Mouse (Mus musculus): ENCODE data around the gene Tesk1. TPM values are rescaled to one million over a fixed set of nuclear protein-coding genes. Genes with fewer than 3 reads are reported as not detected.
A peak's percentile ranks its signal among the peaks of the same experiment; 100 is the strongest.

Gene Tesk1
- polyA plus RNA-seq, 1 experiment from 2014 or later, result 15.4 TPM

DNA sequence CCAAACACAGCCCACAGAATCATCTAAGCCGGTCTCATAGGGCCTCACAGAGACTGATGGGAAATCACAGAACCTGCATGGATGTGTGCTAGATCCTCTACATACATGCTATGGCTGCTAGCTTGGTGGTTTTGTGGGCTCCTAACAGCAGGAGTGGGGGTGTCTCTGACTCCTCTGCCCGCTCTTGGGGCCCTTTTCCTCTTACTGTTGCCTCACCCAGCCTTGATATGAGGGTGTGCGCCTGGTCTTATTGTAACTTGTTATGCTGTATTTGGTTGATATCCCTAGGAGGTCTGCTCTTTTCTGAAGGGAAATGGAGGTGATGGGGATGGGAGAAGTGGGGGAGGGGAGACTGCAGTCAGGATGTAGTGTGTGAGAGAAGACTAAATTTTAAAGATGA lies 47.9 kb downstream of the Tesk1 start:
- 95% methylated on average over 3 of the region's 3 CpGs for WGBS
- Histone ChIP-seq H3K9me3 (no peaks in the 10 kb centered on the region), H3K27me3 (replicated peaks) (no peaks in the 10 kb centered on the region), H3K4me1 (peaks cover 7% of the 10 kb centered on the region), H3K27ac (no peak overlapping the region), H3K9ac (no peak overlapping the region), H3K4me2 (replicated peaks) (no peak overlapping the region), H3K36me3 (no peaks in the 10 kb centered on the region), H3K4me3 (no peak overlapping the region)
- ATAC-seq (ENCODE audit: low FRiP score, low read depth), result no peak

DNA sequence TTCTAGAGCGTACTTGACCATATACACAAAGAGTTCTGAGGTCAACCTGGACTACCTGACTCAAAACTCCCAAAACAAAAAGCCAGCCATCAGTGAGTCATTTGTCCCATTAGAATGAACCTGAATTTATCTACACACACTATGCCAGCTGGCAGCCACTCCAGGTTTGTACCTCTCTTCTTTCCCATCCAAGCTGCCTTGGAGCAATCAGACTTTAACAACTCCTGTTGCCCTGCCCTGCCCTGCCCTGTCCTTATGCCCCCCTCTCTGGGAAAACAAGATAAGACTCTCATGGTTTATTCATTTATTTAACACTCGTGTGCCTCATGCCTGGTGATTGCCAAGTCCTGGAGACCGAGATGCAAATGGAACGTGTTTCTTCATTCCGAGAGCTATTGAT lies 49.1 kb downstream of the Tesk1 start:
- 90% methylated on average over 5 of the region's 5 CpGs for WGBS
- no peak overlapping the region for H3K4me3 ChIP-seq
- H3K4me2 ChIP-seq (replicated peaks), result no peak overlapping the region
- no peak for ATAC-seq (ENCODE audit: low FRiP score, low read depth)
- peaks cover 12% of the 10 kb centered on the region for H3K4me1 ChIP-seq
- no peak overlapping the region for H3K27ac ChIP-seq
- H3K9me3 ChIP-seq, result no peaks in the 10 kb centered on the region
- H3K27me3 ChIP-seq (replicated peaks), result no peaks in the 10 kb centered on the region
- H3K36me3 ChIP-seq, result peaks cover 5% of the 10 kb centered on the region; the same call in 1 of the 2 replicates
- H3K9ac ChIP-seq, result no peak overlapping the region

- Histone ChIP-seq H3K9ac (no peak overlapping the region), H3K4me1 (peaks cover 14% of the 10 kb centered on the region), H3K9me3 (no peaks in the 10 kb centered on the region), H3K27ac (no peak overlapping the region; the same call in 1 of the 2 replicates), H3K4me2 (replicated peaks) (peak overlapping the region; percentile 73), H3K36me3 (peaks cover 11% of the 10 kb centered on the region; the same call in 1 of the 2 replicates), H3K4me3 (peak overlapping the region; percentile 24; the same call in 1 of the 2 replicates), H3K27me3 (replicated peaks) (no peaks in the 10 kb centered on the region)
- WGBS, result 46% methylated on average over 12 of the region's 12 CpGs
- ATAC-seq (ENCODE audit: low FRiP score, low read depth), result no peak
These were observed 50.5 kb downstream of the Tesk1 start for GRCm38 (mm10) chr4:43492101-43492820.

GRCm38 (mm10) chr4:43492821-43493185 lies 51.1 kb downstream of the Tesk1 start, which contains the start of gene Ccdc107:
Gene Ccdc107, plus strand, starts transcription at chr4:43492900.
- Histone ChIP-seq H3K9ac (peak within 1 kb of the TSS; percentile 69), H3K4me2 (replicated peaks) (peak within 1 kb of the TSS; percentile 73), H3K27me3 (replicated peaks) (no peaks in the 10 kb centered on the region), H3K27ac (peak within 1 kb of the TSS; percentile 54; the same call in 1 of the 2 replicates), H3K4me1 (peaks cover 20% of the 10 kb centered on the region), H3K9me3 (no peaks in the 10 kb centered on the region), H3K36me3 (peaks cover 11% of the 10 kb centered on the region; the same call in 1 of the 2 replicates), H3K4me3 (peak within 1 kb of the TSS; percentile 76)
- WGBS, result under 1% methylated on average over 25 of the region's 25 CpGs
- peak; percentile 96 for ATAC-seq (ENCODE audit: low FRiP score, low read depth)

DNA sequence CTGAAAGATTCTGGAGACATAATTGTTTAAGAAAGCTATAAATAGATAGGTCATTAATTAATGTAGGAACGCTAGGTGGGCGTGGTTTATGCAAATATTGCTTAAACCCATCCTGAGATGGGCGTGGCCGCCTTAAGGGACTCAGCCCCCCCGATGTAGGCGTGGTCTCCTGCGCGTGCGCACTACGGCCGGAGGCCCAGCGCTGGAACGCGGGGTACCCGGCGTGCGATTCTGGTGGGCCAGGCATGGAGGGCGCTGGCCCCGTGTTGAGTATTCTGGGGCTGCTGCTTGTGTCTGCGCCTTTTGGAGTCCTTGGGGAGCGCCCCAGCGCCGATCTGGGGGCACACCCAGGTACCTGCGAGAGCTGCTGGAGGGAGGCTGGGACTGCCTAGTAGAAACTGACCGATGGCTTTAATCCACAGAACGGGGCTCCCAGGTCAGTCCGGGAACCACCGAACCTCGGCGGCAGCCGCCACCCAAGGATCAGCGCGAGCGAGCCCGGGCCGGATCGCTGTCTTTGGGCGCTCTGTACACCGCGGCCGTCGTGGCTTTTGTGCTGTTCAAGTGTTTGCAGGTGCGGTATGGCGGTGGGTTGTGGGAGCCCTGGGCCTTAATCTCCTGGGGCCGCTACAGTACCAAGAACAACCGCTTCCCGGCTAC lies 51.6 kb downstream of the Tesk1 start:
- WGBS, result under 1% methylated on average over 47 of the region's 47 CpGs
- H3K4me1 ChIP-seq, result peaks cover 25% of the 10 kb centered on the region
- H3K9me3 ChIP-seq, result no peaks in the 10 kb centered on the region
- H3K27me3 ChIP-seq (replicated peaks), result no peaks in the 10 kb centered on the region
- ATAC-seq (ENCODE audit: low FRiP score, low read depth), result peak; percentile 91
- peak overlapping the region; percentile 69 for H3K9ac ChIP-seq
- peak overlapping the region; percentile 76 for H3K4me3 ChIP-seq
- peaks cover 11% of the 10 kb centered on the region; the same call in 1 of the 2 replicates for H3K36me3 ChIP-seq
- peak overlapping the region; percentile 54; the same call in 1 of the 2 replicates for H3K27ac ChIP-seq
- H3K4me2 ChIP-seq (replicated peaks), result peak overlapping the region; percentile 73

DNA sequence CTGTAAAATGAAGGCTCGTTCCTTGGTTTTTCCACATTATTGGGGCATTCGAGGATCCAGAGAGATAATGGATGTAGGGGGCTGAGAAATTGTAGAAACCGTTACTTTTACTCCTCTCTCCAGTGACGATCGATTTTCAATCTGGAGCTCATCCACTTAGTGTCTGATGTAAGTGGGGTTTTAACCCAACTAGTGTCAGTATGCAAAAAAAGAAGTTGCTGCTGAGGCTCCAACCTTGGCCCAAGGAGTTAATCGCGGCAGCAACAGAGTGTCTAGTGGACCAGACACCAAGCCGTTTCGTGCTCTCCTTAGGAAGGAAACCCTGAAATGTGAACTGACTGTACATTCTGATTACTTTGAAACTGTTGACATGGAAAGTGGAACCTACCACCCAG lies 52.1 kb downstream of the Tesk1 start:
- ATAC-seq (ENCODE audit: low FRiP score, low read depth), result no peak
- no peaks in the 10 kb centered on the region for H3K27me3 ChIP-seq (replicated peaks)
- H3K4me3 ChIP-seq, result peak overlapping the region; percentile 76
- 3% methylated on average over 9 of the region's 9 CpGs for WGBS
- H3K36me3 ChIP-seq, result peaks cover 11% of the 10 kb centered on the region; the same call in 1 of the 2 replicates
- no peaks in the 10 kb centered on the region for H3K9me3 ChIP-seq
- peak overlapping the region; percentile 73 for H3K4me2 ChIP-seq (replicated peaks)
- H3K27ac ChIP-seq, result peak overlapping the region; percentile 54; the same call in 1 of the 2 replicates
- H3K4me1 ChIP-seq, result peaks cover 30% of the 10 kb centered on the region
- H3K9ac ChIP-seq, result peak overlapping the region; percentile 69

DNA sequence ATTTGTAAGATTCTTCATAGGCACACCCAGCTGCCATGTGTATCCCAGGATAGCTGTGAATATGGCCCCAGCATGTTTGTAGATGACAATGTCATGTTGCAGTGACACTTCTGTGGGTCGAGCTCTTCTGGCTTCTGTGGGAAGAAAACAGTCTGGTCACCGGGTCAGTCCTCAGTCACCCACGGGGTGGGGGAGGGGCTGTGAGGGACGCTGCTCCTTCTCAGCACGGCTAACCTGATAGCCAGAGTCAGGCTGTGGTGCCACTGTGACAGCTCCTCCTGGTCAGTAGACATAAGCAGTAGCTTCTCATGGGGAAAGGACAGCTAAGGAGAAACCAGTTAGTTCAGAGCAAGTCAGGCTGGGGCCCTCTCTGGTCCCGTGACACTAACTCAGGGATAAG lies 54.8 kb downstream of the Tesk1 start:
- Histone ChIP-seq H3K4me3 (no peak overlapping the region), H3K36me3 (peaks cover 11% of the 10 kb centered on the region; the same call in 1 of the 2 replicates), H3K9ac (no peak overlapping the region), H3K27ac (no peak overlapping the region), H3K4me1 (peaks cover 36% of the 10 kb centered on the region), H3K27me3 (replicated peaks) (no peaks in the 10 kb centered on the region), H3K4me2 (replicated peaks) (no peak overlapping the region), H3K9me3 (no peaks in the 10 kb centered on the region)
- ATAC-seq (ENCODE audit: low FRiP score, low read depth), result no peak
- 69% methylated on average over 6 of the region's 6 CpGs for WGBS

DNA sequence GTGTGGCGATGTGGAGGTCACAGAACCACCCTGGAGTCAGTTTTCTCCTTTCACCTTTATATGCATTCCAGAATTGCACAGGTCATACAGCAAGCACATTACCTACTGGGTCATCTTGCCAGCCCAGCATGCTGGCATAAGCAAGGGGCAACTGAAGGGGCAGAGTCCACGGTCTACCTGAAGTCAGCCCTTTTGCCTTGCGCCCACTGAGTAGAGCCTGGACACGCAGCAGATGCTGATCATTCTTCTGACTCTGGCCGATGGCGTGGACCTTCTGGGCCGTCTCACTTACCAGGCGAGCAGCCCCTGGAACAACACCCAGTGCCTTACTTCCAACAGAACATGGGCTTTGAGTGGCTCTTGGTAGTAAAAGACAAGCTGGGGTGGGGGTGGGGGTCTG lies 55.7 kb downstream of the Tesk1 start:
- Histone ChIP-seq H3K4me3 (0 out of 2 replicates have a peak overlapping the region, but pooled peaks have one; percentile 57), H3K9me3 (no peaks in the 10 kb centered on the region), H3K4me2 (replicated peaks) (peak overlapping the region; percentile 80), H3K27ac (no peak overlapping the region), H3K36me3 (peaks cover 11% of the 10 kb centered on the region; the same call in 1 of the 2 replicates), H3K27me3 (replicated peaks) (peaks cover 5% of the 10 kb centered on the region; the same call in 1 of the 2 replicates), H3K4me1 (peaks cover 36% of the 10 kb centered on the region), H3K9ac (no peak overlapping the region)
- no peak for ATAC-seq (ENCODE audit: low FRiP score, low read depth)
- WGBS, result 95% methylated on average over 8 of the region's 8 CpGs

Other genes with a start within 250 kb of the Tesk1 start
- 0.08 and 0.10 TPM in 2 replicates for gene Atp8b5, start 174.8 kb upstream of the Tesk1 start, polyA plus RNA-seq (2016; fragmentation: Nextera tagmentation; extraction: Ambion mirVana)
- 52.7 and 53.3 TPM in 2 replicates for gene Rusc2, start 60.0 kb upstream of the Tesk1 start, polyA plus RNA-seq (2016; fragmentation: Nextera tagmentation; extraction: Ambion mirVana)
- 0.34 TPM in 1 of 2 replicates, not detected in the other for gene Fam166b, start 12.8 kb upstream of the Tesk1 start, polyA plus RNA-seq (2016; fragmentation: Nextera tagmentation; extraction: Ambion mirVana)
- 2.7 and 2.9 TPM in 2 replicates for gene Cd72, start 12.7 kb downstream of the Tesk1 start, polyA plus RNA-seq (2016; fragmentation: Nextera tagmentation; extraction: Ambion mirVana)
- 0.17 TPM in 1 of 2 replicates, not detected in the other for gene Sit1, start 41.8 kb downstream of the Tesk1 start, polyA plus RNA-seq (2016; fragmentation: Nextera tagmentation; extraction: Ambion mirVana)
- 54.0 and 54.6 TPM in 2 replicates for gene Ccdc107, start 51.0 kb downstream of the Tesk1 start, polyA plus RNA-seq (2016; fragmentation: Nextera tagmentation; extraction: Ambion mirVana)
- gene Arhgef39, start 57.8 kb downstream of the Tesk1 start, polyA plus RNA-seq (2016; fragmentation: Nextera tagmentation; extraction: Ambion mirVana), result 24.8 and 27.0 TPM in 2 replicates
- gene Car9, start 65.0 kb downstream of the Tesk1 start, polyA plus RNA-seq (2016; fragmentation: Nextera tagmentation; extraction: Ambion mirVana), result 0.33 and 0.41 TPM in 2 replicates
- 83.5 and 93.0 TPM in 2 replicates for gene Tpm2, start 81.8 kb downstream of the Tesk1 start, polyA plus RNA-seq (2016; fragmentation: Nextera tagmentation; extraction: Ambion mirVana)
- 68.0 and 71.0 TPM in 2 replicates for gene Creb3, start 120.4 kb downstream of the Tesk1 start, polyA plus RNA-seq (2016; fragmentation: Nextera tagmentation; extraction: Ambion mirVana)
- gene Tln1, start 120.8 kb downstream of the Tesk1 start, polyA plus RNA-seq (2016; fragmentation: Nextera tagmentation; extraction: Ambion mirVana), result 59.6 and 65.6 TPM in 2 replicates
- gene Rgp1, start 136.8 kb downstream of the Tesk1 start, polyA plus RNA-seq (2016; fragmentation: Nextera tagmentation; extraction: Ambion mirVana), result 29.5 and 36.3 TPM in 2 replicates
- 50.4 and 55.4 TPM in 2 replicates for gene Gba2, start 136.9 kb downstream of the Tesk1 start, polyA plus RNA-seq (2016; fragmentation: Nextera tagmentation; extraction: Ambion mirVana)
- gene Msmp, start 142.6 kb downstream of the Tesk1 start, polyA plus RNA-seq (2016; fragmentation: Nextera tagmentation; extraction: Ambion mirVana), result 1.3 and 2.8 TPM in 2 replicates
- gene Npr2, start 190.0 kb downstream of the Tesk1 start, polyA plus RNA-seq (2016; fragmentation: Nextera tagmentation; extraction: Ambion mirVana), result 45.4 and 60.1 TPM in 2 replicates
- 2.7 and 3.0 TPM in 2 replicates for gene Spag8, start 211.7 kb downstream of the Tesk1 start, polyA plus RNA-seq (2016; fragmentation: Nextera tagmentation; extraction: Ambion mirVana)
- gene Hint2, start 214.5 kb downstream of the Tesk1 start, polyA plus RNA-seq (2016; fragmentation: Nextera tagmentation; extraction: Ambion mirVana), result 71.0 and 74.6 TPM in 2 replicates
- gene Tmem8b, start 227.0 kb downstream of the Tesk1 start, polyA plus RNA-seq (2016; fragmentation: Nextera tagmentation; extraction: Ambion mirVana), result 11.8 and 14.2 TPM in 2 replicates
- gene Fam221b, start 227.2 kb downstream of the Tesk1 start, polyA plus RNA-seq (2016; fragmentation: Nextera tagmentation; extraction: Ambion mirVana), result 3.2 and 3.3 TPM in 2 replicates

Data from neural tube, embryonic 12.5 days (tissue).